Mouse (Mus musculus): ENCODE results near the gene Synj2.

Synj2 gene

GRCm38 (mm10) chr17:5973536-5973935 is 32.5 kb downstream of the Synj2 start:
- in situ Hi-C loops (cut with MboI, MseI), result no loop called here

- in situ Hi-C loops (cut with MboI, MseI), result loop anchor here in 1 of 2 experiments (5.0 kb wide), 1 partner anchor 37 kb away; no protein-coding TSS in a partner anchor
These were observed 34.3 kb downstream of the Synj2 start for GRCm38 (mm10) chr17:5975099-5975977.

GRCm38 (mm10) chr17:5976221-5977055 is 35.4 kb downstream of the Synj2 start:
- in situ Hi-C loops (cut with MboI, MseI), result loop anchor here in 1 of 2 experiments (5.0 kb wide), 1 partner anchor 36 kb away; no protein-coding TSS in a partner anchor

- in situ Hi-C loops (cut with MboI, MseI), result loop anchor here in 1 of 2 experiments (5.0 kb wide), 1 partner anchor 35 kb away; no protein-coding TSS in a partner anchor
These were observed 36.2 kb downstream of the Synj2 start for GRCm38 (mm10) chr17:5977056-5977920.

GRCm38 (mm10) chr17:5977921-5978504 is 36.9 kb downstream of the Synj2 start:
- in situ Hi-C loops (cut with MboI, MseI), result loop anchor here in 1 of 2 experiments (5.0 kb wide), 1 partner anchor 34 kb away; no protein-coding TSS in a partner anchor

GRCm38 (mm10) chr17:5978505-5979077 is 37.5 kb downstream of the Synj2 start:
- in situ Hi-C loops (cut with MboI, MseI), result loop anchor here in 1 of 2 experiments (5.0 kb wide), 1 partner anchor 34 kb away; no protein-coding TSS in a partner anchor

- in situ Hi-C loops (cut with MboI, MseI), result no loop called here
These were observed 39.8 kb downstream of the Synj2 start for GRCm38 (mm10) chr17:5980860-5981259.

GRCm38 (mm10) chr17:5983150-5983549 is 42.1 kb downstream of the Synj2 start:
- in situ Hi-C loops (cut with MboI, MseI), result no loop called here

- in situ Hi-C loops (cut with MboI, MseI), result no loop called here
These were observed 42.8 kb downstream of the Synj2 start for GRCm38 (mm10) chr17:5983901-5984300.

GRCm38 (mm10) chr17:5984700-5985231 is 43.7 kb downstream of the Synj2 start:
- in situ Hi-C loops (cut with MboI, MseI), result no loop called here

GRCm38 (mm10) chr17:5985271-5985670 is 44.2 kb downstream of the Synj2 start:
- in situ Hi-C loops (cut with MboI, MseI), result no loop called here

GRCm38 (mm10) chr17:5987271-5988056 is 46.4 kb downstream of the Synj2 start:
- in situ Hi-C loops (cut with MboI, MseI), result no loop called here

- in situ Hi-C loops (cut with MboI, MseI), result no loop called here
These were observed 47.0 kb downstream of the Synj2 start for GRCm38 (mm10) chr17:5988102-5988501.

- in situ Hi-C loops (cut with MboI, MseI), result no loop called here
These were observed 51.9 kb downstream of the Synj2 start for GRCm38 (mm10) chr17:5992866-5993580.

- in situ Hi-C loops (cut with MboI, MseI), result no loop called here
These were observed 52.6 kb downstream of the Synj2 start for GRCm38 (mm10) chr17:5993581-5994260.

- in situ Hi-C loops (cut with MboI, MseI), result no loop called here
These were observed 53.5 kb downstream of the Synj2 start for GRCm38 (mm10) chr17:5994606-5995005.

GRCm38 (mm10) chr17:5996589-5996988 is 55.5 kb downstream of the Synj2 start:
- in situ Hi-C loops (cut with MboI, MseI), result no loop called here
